Mouse (Mus musculus) natural killer cell, adult 2 months (primary cell): ENCODE measurements around the gene Gm17728.
"Not testable (repeated sequence)": the region's sequence is repeated elsewhere in the genome, so short reads cannot be mapped to it uniquely, and the experiment has no call there.

Experiments used
- DNase-seq, 2 experiments: peaks; one replicate each; pipeline ENCODE4 v3.0.0; 2022; ENCODE audit warnings: low spot score in 2 of 2

Gm17728 gene

DNA sequence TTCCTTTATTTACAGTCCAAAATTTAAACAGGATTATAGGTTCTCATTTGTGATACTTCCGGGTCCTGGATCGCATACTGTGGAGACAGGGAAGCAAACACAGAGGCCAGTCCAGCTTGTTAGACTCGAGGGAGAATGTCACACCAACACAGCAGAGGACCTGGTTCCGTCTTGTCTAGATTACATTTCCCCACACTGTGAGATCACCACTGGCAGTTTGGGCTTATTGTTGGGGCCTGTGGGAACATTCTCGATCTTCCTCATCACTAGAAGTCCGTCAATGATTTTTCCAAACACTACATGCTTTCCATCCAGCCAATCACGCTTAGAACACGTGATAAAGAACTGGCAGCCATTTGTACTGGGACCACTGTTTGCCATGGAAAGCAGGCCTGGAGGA lies at the start of gene Gm17728:
Gene Gm17728 (plus strand): TSS at position 301 of the 400 bp plus-strand sequence.
- not testable (repeated sequence) for DNase-seq

- DNase-seq, result no peak
Observed at GRCm38 (mm10) chr17:9397493-9397892, 24.4 kb upstream of the Gm17728 start.

- no peak for DNase-seq
Observed at GRCm38 (mm10) chr17:9398551-9398950, 23.3 kb upstream of the Gm17728 start.

- no peak for DNase-seq
Observed at GRCm38 (mm10) chr17:9403991-9404390, 17.9 kb upstream of the Gm17728 start.

DNA sequence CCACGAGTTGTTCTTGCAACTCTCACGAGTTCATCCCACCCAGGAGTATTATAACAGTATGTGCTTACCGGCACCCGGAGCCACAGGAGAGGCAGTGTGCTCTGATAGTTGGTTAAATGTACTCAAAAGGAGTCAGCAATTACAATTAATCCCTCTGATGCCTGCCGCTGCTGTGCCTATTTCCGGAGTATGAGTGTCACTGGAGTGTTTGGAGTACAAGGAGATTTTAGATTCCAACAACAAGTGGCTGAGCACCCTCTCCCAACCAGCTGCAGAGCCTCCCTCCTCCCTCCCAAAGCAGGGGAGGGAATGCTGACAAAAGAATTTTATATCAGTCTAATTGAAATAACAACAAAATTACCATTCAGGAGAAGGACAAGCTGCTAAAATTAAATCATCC lies 14.2 kb upstream of the Gm17728 start:
- no peak for DNase-seq

DNA sequence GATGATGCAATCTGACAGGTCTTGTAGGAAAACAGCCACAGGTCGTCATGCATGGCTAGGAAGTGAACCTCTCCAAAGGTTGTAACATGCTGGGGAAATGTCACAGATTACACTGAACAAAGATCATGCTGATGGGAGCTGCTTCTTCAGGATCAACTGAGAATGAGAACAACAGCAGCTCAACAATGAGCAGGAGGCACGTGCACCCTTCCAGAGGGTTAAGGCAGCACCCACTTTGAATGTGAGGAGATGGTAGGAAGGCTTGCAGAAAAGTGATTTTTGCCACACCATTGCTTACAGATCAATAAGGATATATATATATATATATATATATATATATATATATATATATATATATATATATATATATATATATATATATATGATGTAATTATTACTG lies 2.8 kb upstream of the Gm17728 start:
- no peak for DNase-seq

DNA sequence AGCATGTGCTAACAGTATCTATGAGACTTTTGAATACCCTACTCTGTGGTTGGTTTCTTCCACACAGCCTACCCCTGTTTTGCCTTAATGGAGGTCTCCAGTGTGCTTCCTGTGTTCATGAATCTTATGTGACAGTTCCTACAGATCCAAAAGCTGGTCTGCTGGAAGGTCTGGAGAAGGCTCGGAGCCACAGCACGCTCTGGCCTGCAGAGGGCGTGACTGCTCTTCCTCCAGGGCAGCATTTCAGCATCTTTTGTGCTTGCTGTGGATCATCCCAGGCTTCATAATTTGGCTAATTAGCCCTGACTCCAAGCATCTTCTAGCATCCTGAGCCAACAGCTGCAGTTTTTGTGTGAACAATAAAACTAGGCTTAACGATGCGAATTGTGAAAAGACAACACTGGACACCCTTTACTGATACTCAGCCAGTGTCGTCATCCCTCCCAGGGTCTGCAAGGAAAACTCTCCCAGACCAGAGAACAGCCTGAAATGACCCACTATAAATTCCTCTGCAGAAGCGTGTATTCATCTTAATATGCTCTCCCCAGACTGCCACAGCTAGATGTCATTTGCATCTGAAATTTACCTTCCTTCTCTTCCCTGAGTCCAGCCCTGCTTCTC lies 6.6 kb downstream of the Gm17728 start:
- DNase-seq, result no peak

DNA sequence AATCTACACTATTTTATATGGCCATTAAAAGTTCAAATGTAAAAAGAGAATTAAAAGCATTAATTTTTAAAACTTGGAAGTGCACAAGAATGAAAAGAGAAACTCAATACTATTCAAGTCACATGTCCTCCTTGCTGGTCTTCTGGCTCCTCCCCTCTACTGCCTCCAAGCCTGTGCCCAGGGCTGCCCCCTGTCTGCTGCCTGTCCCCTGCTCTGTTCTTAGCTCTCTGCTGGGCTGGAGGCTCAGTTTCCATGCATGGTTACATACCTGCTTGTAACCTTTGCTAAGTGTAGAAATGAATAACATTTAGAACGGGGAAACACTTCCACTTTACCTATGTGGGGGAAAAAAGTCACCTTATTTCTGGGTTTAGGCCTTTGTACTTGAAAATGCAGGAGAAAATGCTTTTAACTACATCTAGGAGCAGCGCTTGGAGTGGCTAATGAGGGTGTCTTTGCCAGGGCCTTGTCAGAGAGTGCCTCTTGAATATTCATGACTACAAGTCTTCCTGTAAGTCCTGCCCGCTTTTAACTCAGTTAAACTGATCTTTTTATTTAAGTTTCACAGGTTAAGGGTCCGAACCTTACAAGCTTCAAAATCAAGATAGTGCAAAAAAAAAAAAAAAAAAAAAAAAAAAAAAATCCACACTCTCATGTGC lies 18.3 kb downstream of the Gm17728 start:
- DNase-seq, result no peak

DNA sequence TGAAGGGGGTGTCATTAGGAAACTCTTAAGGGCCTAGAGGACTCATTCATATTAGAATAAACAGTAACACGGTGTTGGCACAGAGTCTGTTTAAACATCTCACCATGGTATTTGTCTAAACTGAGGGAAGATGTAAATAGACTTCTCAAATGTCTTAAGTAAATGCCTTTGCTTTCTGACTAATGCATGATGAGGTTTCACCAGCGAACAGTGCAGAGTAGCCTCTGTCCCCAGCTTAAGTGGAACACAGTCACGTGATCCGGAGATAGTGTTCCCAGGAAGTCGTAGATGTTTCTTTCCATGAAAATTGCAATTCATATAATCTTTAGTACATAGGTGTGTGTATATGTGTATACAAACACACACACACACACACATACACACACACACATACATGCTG lies 34.5 kb downstream of the Gm17728 start:
- no peak for DNase-seq

- DNase-seq, result no peak
Observed at GRCm38 (mm10) chr17:9460904-9461303, 39.0 kb downstream of the Gm17728 start.
